Mouse (Mus musculus): ENCODE measurements at regions not wholly inside any gene's neighbourhood (a gene's known extent, or its start where the extent isn't known, plus 50 kb on each side); places are given as distances from the start of the nearest gene placed in this dataset.

GRCm38 (mm10) chr19:59784401-59785046 lies 158.9 kb downstream of the Rab11fip2 start:
- DNase-seq, result no peak

DNA sequence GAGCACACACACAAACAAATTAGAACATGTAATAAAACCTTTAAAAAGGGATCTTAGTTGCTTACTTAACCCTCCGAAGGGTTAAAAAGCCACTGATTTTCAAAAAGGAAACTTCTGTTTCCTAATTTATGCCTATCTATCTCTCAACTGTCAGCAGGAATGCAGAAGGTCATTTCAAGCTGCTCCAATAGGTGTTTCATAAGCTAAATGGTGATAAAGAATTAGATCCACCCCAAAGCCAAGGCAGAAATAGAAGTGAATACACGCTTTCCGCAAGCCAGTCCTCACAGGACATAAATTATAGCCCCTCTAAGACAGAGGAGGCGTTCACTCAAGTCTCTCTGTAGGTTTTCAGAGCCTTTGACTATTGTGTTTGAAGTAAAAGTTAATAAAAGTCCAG lies 112.2 kb downstream of the Rab11fip2 start:
- DNase-seq, result no peak

DNA sequence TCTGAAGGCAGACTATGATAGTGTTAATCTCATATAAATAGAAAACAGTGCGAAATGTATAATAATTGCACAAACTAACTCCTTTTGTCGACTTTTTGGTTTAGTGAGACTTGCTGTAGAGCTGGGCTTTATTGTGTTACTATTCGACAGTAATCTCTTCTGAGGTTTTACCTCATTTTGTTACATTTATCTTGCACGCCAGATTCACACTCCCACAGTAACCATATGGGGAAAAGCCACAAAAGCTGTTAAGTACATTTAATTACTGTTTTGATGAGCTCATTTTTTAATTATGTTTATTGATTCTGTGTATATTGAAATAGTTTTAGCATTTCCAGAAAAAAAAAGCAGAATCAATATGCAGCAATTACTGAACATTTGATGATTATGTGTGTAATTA lies 106.3 kb downstream of the Rab11fip2 start:
- no peak for DNase-seq

- DNase-seq, result no peak
Observed at GRCm38 (mm10) chr19:59837628-59838027, 105.8 kb downstream of the Rab11fip2 start.

DNA sequence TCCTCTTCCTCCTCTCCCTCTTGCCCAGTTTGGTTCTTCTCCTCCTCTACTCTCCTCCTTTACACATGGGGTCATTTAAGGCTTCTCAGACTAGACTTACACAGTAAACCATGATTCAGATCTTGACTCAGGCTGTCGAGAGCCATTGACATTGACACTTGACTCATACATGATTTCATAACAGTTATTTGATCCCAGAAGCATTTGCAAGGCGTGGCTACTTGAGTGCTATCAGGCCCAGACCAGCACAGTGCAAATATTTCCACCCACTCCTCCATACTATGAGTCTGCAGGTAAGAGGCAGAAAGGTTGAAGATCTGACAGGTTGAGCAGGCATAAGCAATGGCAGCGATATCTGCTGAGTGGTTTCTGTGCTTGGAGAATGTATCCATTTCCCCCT lies 99.2 kb downstream of the Rab11fip2 start:
- DNase-seq, result no peak

GRCm38 (mm10) chr19:59846807-59847206 lies 96.6 kb downstream of the Rab11fip2 start:
- no peak for DNase-seq

GRCm38 (mm10) chr19:59850696-59851095 lies 92.8 kb downstream of the Rab11fip2 start:
- DNase-seq, result no peak

- no peak for DNase-seq
Observed at GRCm38 (mm10) chr19:59852011-59852738, 91.3 kb downstream of the Rab11fip2 start.

Data from kidney, postnatal 25 days (tissue).